Mouse (Mus musculus): ENCODE results near the gene Acvr1. TPM values are rescaled to one million over a fixed set of nuclear protein-coding genes. Genes with fewer than 3 reads are reported as not detected.

The Acvr1 gene
- polyA plus RNA-seq, 1 experiment from 2014 or later = 5.2 TPM

- Histone ChIP-seq H3K4me2 (replicated peaks; ENCODE audit: low read depth, low read length) (peak overlapping the region; percentile 61), H3K4me1 (ENCODE audit: insufficient read depth, low read length) (peaks cover 43% of the 10 kb centered on the region), H3K27ac (ENCODE audit: low read length) (no peak overlapping the region), H3K36me3 (ENCODE audit: insufficient read depth, low read length) (no peaks in the 10 kb centered on the region), H3K27me3 (ENCODE audit: insufficient read depth, low read length) (no peaks in the 10 kb centered on the region), H3K9ac (replicated peaks; ENCODE audit: low read length) (no peak overlapping the region), H3K4me3 (ENCODE audit: low read length) (peak overlapping the region; percentile 93), H3K9me3 (ENCODE audit: low read length) (no peaks in the 10 kb centered on the region)
- no peak for ATAC-seq (ENCODE audit: low FRiP score, low TSS enrichment)
- WGBS = 57% methylated on average over 6 of the region's 6 CpGs
These were observed 1.7 kb downstream of the Acvr1 start for GRCm38 (mm10) chr2:58565267-58565666.

GRCm38 (mm10) chr2:58562137-58562536 lies 4.8 kb downstream of the Acvr1 start:
- no peaks in the 10 kb centered on the region for H3K36me3 ChIP-seq (ENCODE audit: insufficient read depth, low read length)
- no peak overlapping the region for H3K4me3 ChIP-seq (ENCODE audit: low read length)
- 51% methylated on average over 4 of the region's 4 CpGs for WGBS
- H3K9me3 ChIP-seq (ENCODE audit: low read length) = no peaks in the 10 kb centered on the region
- no peak overlapping the region for H3K27ac ChIP-seq (ENCODE audit: low read length)
- peaks cover 34% of the 10 kb centered on the region for H3K4me1 ChIP-seq (ENCODE audit: insufficient read depth, low read length)
- no peak overlapping the region for H3K4me2 ChIP-seq (replicated peaks; ENCODE audit: low read depth, low read length)
- ATAC-seq (ENCODE audit: low FRiP score, low TSS enrichment) = no peak
- no peak overlapping the region for H3K9ac ChIP-seq (replicated peaks; ENCODE audit: low read length)
- H3K27me3 ChIP-seq (ENCODE audit: insufficient read depth, low read length) = no peaks in the 10 kb centered on the region

DNA sequence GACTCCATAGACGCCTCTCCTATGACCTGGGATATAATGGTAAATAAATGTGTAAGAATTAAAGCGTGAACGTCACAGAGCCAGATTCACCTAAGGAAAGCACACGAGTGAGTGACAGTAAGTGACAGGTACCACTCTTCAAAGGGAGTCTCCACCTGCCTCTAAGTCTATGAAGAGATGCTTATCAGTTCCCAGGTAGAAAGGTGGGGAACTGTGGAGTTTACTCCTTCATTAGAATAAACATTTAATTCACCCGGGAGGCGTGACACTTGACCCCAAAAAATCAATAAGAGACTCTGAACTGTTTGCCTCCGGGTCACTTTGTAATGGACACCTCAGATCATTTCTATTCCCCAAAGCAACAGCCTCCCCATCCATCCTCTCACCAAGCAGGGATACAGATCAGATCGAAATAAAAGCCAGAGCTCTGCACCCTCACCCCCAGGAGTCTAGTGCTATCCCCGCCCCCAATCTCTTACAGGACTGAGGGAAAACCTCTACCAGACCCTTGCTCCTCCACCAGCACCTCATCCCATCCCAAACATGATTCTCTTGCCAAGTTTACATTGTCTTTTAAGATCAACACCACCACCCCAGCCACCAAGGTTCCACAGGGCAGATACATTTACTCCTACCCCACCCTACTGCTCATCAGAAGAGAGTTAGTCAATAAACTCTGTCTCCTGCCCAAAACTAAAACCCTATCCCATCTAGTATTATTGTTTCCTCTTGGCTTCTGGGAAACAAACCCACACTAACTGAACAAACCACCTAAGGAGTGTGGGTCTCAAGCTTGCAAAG lies 9.7 kb downstream of the Acvr1 start:
- no peak overlapping the region for H3K27ac ChIP-seq (ENCODE audit: low read length)
- WGBS = 62% methylated on average over 9 of the region's 9 CpGs
- H3K27me3 ChIP-seq (ENCODE audit: insufficient read depth, low read length) = no peaks in the 10 kb centered on the region
- no peaks in the 10 kb centered on the region for H3K9me3 ChIP-seq (ENCODE audit: low read length)
- ATAC-seq (ENCODE audit: low FRiP score, low TSS enrichment) = no peak
- no peak overlapping the region for H3K4me3 ChIP-seq (ENCODE audit: low read length)
- peaks cover 16% of the 10 kb centered on the region for H3K4me1 ChIP-seq (ENCODE audit: insufficient read depth, low read length)
- no peak overlapping the region for H3K9ac ChIP-seq (replicated peaks; ENCODE audit: low read length)
- H3K4me2 ChIP-seq (replicated peaks; ENCODE audit: low read depth, low read length) = no peak overlapping the region
- H3K36me3 ChIP-seq (ENCODE audit: insufficient read depth, low read length) = no peaks in the 10 kb centered on the region

- peak overlapping the region; percentile 14; the same call in 1 of the 2 replicates for H3K4me2 ChIP-seq (replicated peaks; ENCODE audit: low read depth, low read length)
- no peak overlapping the region for H3K4me3 ChIP-seq (ENCODE audit: low read length)
- H3K4me1 ChIP-seq (ENCODE audit: insufficient read depth, low read length) = peaks cover 49% of the 10 kb centered on the region
- H3K36me3 ChIP-seq (ENCODE audit: insufficient read depth, low read length) = no peaks in the 10 kb centered on the region
- H3K27ac ChIP-seq (ENCODE audit: low read length) = no peak overlapping the region
- WGBS = 56% methylated on average over 3 of the region's 3 CpGs
- H3K9ac ChIP-seq (replicated peaks; ENCODE audit: low read length) = no peak overlapping the region
- H3K27me3 ChIP-seq (ENCODE audit: insufficient read depth, low read length) = no peaks in the 10 kb centered on the region
- 0 out of 2 replicates have a peak, but pooled peaks have one; percentile 6 for ATAC-seq (ENCODE audit: low FRiP score, low TSS enrichment)
- H3K9me3 ChIP-seq (ENCODE audit: low read length) = no peaks in the 10 kb centered on the region
These were observed 14.7 kb downstream of the Acvr1 start for GRCm38 (mm10) chr2:58552296-58552695.

- ATAC-seq (ENCODE audit: low FRiP score, low TSS enrichment) = peak; percentile 60
- peak overlapping the region; percentile 14; the same call in 1 of the 2 replicates for H3K4me2 ChIP-seq (replicated peaks; ENCODE audit: low read depth, low read length)
- H3K27me3 ChIP-seq (ENCODE audit: insufficient read depth, low read length) = no peaks in the 10 kb centered on the region
- peaks cover 53% of the 10 kb centered on the region for H3K4me1 ChIP-seq (ENCODE audit: insufficient read depth, low read length)
- no peak overlapping the region; the same call in 1 of the 2 replicates for H3K9ac ChIP-seq (replicated peaks; ENCODE audit: low read length)
- no peak overlapping the region for H3K4me3 ChIP-seq (ENCODE audit: low read length)
- no peaks in the 10 kb centered on the region for H3K9me3 ChIP-seq (ENCODE audit: low read length)
- WGBS = 37% methylated on average over 6 of the region's 6 CpGs
- no peak overlapping the region for H3K27ac ChIP-seq (ENCODE audit: low read length)
- H3K36me3 ChIP-seq (ENCODE audit: insufficient read depth, low read length) = no peaks in the 10 kb centered on the region
These were observed 15.1 kb downstream of the Acvr1 start for GRCm38 (mm10) chr2:58551866-58552265.

DNA sequence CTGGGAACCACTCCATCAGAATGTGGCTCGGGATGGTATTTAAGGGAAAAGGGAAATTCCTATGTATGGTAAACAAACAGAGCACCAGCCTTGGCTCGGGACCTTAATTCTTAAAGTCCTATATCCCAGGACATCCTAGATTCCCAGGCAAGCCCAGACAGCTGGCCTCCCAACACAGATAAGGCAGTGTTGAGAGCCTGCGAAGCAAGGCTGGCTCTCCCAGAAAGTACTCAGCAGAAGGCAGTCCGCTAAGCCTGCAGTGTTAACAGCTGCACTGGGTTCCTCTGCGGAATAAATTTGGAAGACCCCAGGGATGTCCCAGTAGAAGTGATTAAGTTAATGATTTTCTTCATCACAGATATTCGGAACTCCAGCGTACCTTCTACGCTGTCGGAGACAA lies 16.5 kb downstream of the Acvr1 start:
- WGBS = 74% methylated on average over 9 of the region's 9 CpGs
- peak; percentile 14; the same call in 1 of the 2 replicates for ATAC-seq (ENCODE audit: low FRiP score, low TSS enrichment)

DNA sequence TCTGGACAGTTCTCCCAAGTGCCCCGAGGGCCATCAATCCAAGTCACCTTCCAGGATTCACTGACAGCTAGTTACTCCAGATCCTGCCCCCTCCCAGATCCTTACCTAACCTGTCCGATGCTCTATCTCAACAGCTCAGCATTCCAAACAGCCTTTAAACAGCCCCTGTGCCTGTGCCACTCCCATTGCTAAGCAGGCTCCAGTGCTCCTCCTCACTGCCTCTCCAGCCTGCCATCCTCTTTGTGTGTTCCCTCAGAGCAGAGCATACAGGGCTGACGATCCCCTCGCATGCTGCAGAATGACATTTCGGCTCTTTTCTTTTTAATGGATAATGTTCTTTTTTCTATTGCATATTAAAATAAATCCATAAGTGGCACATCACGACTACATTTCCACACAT lies 17.0 kb downstream of the Acvr1 start:
- no peak overlapping the region for H3K4me3 ChIP-seq (ENCODE audit: low read length)
- H3K9ac ChIP-seq (replicated peaks; ENCODE audit: low read length) = no peak overlapping the region
- ATAC-seq (ENCODE audit: low FRiP score, low TSS enrichment) = no peak
- H3K27me3 ChIP-seq (ENCODE audit: insufficient read depth, low read length) = no peaks in the 10 kb centered on the region
- WGBS = 44% methylated on average over 6 of the region's 6 CpGs
- H3K36me3 ChIP-seq (ENCODE audit: insufficient read depth, low read length) = no peaks in the 10 kb centered on the region
- peaks cover 56% of the 10 kb centered on the region for H3K4me1 ChIP-seq (ENCODE audit: insufficient read depth, low read length)
- H3K27ac ChIP-seq (ENCODE audit: low read length) = no peak overlapping the region
- no peaks in the 10 kb centered on the region for H3K9me3 ChIP-seq (ENCODE audit: low read length)
- no peak overlapping the region for H3K4me2 ChIP-seq (replicated peaks; ENCODE audit: low read depth, low read length)

More for the DNA sequence above, 16.5 kb downstream of the Acvr1 start:
- no peak overlapping the region for H3K4me3 ChIP-seq (ENCODE audit: low read length)
- peaks cover 56% of the 10 kb centered on the region for H3K4me1 ChIP-seq (ENCODE audit: insufficient read depth, low read length)
- no peaks in the 10 kb centered on the region for H3K27me3 ChIP-seq (ENCODE audit: insufficient read depth, low read length)
- H3K27ac ChIP-seq (ENCODE audit: low read length) = no peak overlapping the region
- no peaks in the 10 kb centered on the region for H3K36me3 ChIP-seq (ENCODE audit: insufficient read depth, low read length)
- H3K9ac ChIP-seq (replicated peaks; ENCODE audit: low read length) = no peak overlapping the region
- no peak overlapping the region for H3K4me2 ChIP-seq (replicated peaks; ENCODE audit: low read depth, low read length)
- no peaks in the 10 kb centered on the region for H3K9me3 ChIP-seq (ENCODE audit: low read length)

GRCm38 (mm10) chr2:58548943-58549342 lies 18.0 kb downstream of the Acvr1 start:
- Histone ChIP-seq H3K4me3 (ENCODE audit: low read length) (no peak overlapping the region), H3K27me3 (ENCODE audit: insufficient read depth, low read length) (no peaks in the 10 kb centered on the region), H3K9ac (replicated peaks; ENCODE audit: low read length) (no peak overlapping the region), H3K4me2 (replicated peaks; ENCODE audit: low read depth, low read length) (no peak overlapping the region), H3K36me3 (ENCODE audit: insufficient read depth, low read length) (no peaks in the 10 kb centered on the region), H3K4me1 (ENCODE audit: insufficient read depth, low read length) (peaks cover 56% of the 10 kb centered on the region), H3K27ac (ENCODE audit: low read length) (no peak overlapping the region), H3K9me3 (ENCODE audit: low read length) (no peaks in the 10 kb centered on the region)
- WGBS = 45% methylated on average over 7 of the region's 7 CpGs
- no peak for ATAC-seq (ENCODE audit: low FRiP score, low TSS enrichment)

DNA sequence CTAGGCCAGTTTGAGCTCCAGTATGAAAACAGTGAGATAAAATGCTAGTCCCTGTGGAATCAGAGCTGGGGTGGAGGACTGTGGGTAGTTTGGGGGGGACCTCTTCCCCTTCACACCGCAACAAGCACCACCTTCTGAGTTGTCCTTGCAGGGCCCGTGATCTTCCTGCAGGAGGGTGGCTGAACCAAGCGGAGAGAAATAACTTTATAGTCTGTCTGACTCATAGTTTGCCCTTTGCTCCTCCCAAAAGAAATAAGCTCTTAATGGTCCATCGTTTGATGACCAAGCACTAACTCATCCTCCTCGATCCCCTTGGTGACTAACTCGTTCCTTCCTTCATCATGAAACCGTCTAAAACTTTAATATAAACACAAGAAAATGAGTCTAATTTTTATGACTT lies 20.7 kb downstream of the Acvr1 start:
- H3K27ac ChIP-seq (ENCODE audit: low read length) = no peak overlapping the region
- no peak overlapping the region for H3K4me3 ChIP-seq (ENCODE audit: low read length)
- no peaks in the 10 kb centered on the region for H3K27me3 ChIP-seq (ENCODE audit: insufficient read depth, low read length)
- peaks cover 35% of the 10 kb centered on the region for H3K4me1 ChIP-seq (ENCODE audit: insufficient read depth, low read length)
- no peak overlapping the region for H3K4me2 ChIP-seq (replicated peaks; ENCODE audit: low read depth, low read length)
- WGBS = 72% methylated on average over 7 of the region's 7 CpGs
- no peak for ATAC-seq (ENCODE audit: low FRiP score, low TSS enrichment)
- H3K9me3 ChIP-seq (ENCODE audit: low read length) = no peaks in the 10 kb centered on the region
- H3K36me3 ChIP-seq (ENCODE audit: insufficient read depth, low read length) = no peaks in the 10 kb centered on the region
- H3K9ac ChIP-seq (replicated peaks; ENCODE audit: low read length) = no peak overlapping the region

GRCm38 (mm10) chr2:58544368-58544767 lies 22.6 kb downstream of the Acvr1 start:
- ATAC-seq (ENCODE audit: low FRiP score, low TSS enrichment) = no peak
- no peak overlapping the region for H3K27ac ChIP-seq (ENCODE audit: low read length)
- peaks cover 22% of the 10 kb centered on the region for H3K4me1 ChIP-seq (ENCODE audit: insufficient read depth, low read length)
- WGBS = 93% methylated on average over 6 of the region's 6 CpGs
- H3K36me3 ChIP-seq (ENCODE audit: insufficient read depth, low read length) = no peaks in the 10 kb centered on the region
- no peaks in the 10 kb centered on the region for H3K9me3 ChIP-seq (ENCODE audit: low read length)
- no peak overlapping the region for H3K9ac ChIP-seq (replicated peaks; ENCODE audit: low read length)
- no peaks in the 10 kb centered on the region for H3K27me3 ChIP-seq (ENCODE audit: insufficient read depth, low read length)
- H3K4me3 ChIP-seq (ENCODE audit: low read length) = no peak overlapping the region
- no peak overlapping the region for H3K4me2 ChIP-seq (replicated peaks; ENCODE audit: low read depth, low read length)

Measured in kidney, embryonic 16.5 days (tissue).